Mouse (Mus musculus) layer of hippocampus, adult 2 months (tissue): ENCODE measurements around the gene Shroom1. TPM values are rescaled to one million over a fixed set of nuclear protein-coding genes. Genes with fewer than 3 reads are reported as not detected.

Experiments
- DNase-seq, 2 experiments: peaks; one replicate each; pipeline ENCODE4 v3.0.0; 2022; ENCODE audit warnings: low spot score in 2 of 2
- H3K27ac ChIP-seq: fragments of 200-600 bp; 2 replicates; pipeline ENCODE4 v1.8.1; 2022
- H3K4me3 ChIP-seq: fragments of 200-600 bp; 2 replicates; pipeline ENCODE4 v1.8.1; 2022; ENCODE audit warnings: mild to moderate bottlenecking
- CTCF ChIP-seq: fragments of 200-600 bp; conservative IDR thresholded peaks from 2 replicates; pipeline ENCODE4 v1.8.1; 2022; ENCODE audit warnings: antibody characterized with exemption, mild to moderate bottlenecking, moderate library complexity
- total RNA-seq, 2 experiments: library from RNA; stranded (reverse); gene quantifications; 2 replicates each; pipeline ENCODE4 v1.2.3; 2021

Shroom1 gene
- total RNA-seq, 2 experiments from 2014 or later: 4.8 to 5.1 TPM

DNA sequence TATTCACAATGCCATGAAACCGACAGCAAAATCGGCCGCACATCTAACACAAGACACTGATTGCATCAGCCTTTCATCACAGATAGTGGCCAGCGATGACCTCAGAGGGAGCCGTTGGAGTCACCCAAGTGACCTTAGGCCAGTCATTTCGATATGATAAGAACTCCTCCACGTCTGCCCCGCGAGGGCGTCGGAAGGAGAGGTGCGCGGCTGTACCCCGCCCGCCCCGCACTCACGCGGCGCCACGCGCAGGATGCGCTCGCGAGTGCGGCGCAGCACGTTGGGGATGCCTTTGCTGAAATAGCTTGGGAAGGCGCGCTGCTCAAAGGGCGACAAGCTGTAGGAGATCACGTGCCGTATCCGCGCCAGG, 26.7 kb upstream of the Shroom1 start:
- no peak for DNase-seq
- Histone ChIP-seq H3K4me3 (peak overlapping the region; percentile 96), H3K27ac (peak overlapping the region; percentile 94)
- TF ChIP-seq CTCF: no peak

DNA sequence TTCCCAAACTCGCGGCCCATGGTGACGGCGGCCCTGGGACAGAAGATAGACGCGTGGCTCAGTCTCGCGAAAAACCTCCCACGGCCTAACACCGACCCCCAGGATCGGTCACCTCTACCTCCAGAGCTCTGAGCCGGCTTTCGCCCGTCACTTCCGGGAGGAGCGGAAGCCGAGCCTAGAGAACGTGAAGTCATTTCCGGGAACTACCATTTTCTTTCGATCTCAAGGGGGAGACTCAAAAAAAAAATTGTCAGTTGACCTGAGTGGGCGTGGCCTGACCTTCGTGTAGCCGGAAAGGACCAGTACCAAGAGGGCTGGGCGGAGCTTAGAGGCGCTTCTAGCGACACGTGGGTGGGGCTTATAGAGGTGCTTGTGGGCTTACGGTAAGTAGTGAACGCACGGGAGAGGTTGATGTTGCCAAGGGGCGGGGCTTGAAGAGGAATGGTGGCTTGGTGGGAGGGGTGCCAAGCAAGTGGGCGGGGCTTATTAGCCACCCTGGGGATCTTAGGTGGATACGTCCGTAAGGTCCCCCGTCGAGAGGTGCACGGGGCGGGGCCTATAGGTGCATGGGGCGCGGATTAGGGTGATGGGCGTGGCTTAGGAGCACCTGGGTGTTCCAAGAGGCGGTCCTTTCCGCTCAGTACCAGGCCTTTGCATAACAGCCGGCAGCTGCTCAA, 26.2 kb upstream of the Shroom1 start, which contains the start of the genes Uqcrq and Gdf9:
TSS of gene Uqcrq (minus strand) at position 162 of the 677 bp plus-strand sequence.
TSS of gene Gdf9 (plus strand) at position 354 of the 677 bp plus-strand sequence.
- no peak for TF ChIP-seq CTCF
- Histone ChIP-seq H3K27ac (peak within 1 kb of the TSS; percentile 94), H3K4me3 (peak within 1 kb of the TSS; percentile 96)
- peak; percentile 96 to 99 for DNase-seq

DNA sequence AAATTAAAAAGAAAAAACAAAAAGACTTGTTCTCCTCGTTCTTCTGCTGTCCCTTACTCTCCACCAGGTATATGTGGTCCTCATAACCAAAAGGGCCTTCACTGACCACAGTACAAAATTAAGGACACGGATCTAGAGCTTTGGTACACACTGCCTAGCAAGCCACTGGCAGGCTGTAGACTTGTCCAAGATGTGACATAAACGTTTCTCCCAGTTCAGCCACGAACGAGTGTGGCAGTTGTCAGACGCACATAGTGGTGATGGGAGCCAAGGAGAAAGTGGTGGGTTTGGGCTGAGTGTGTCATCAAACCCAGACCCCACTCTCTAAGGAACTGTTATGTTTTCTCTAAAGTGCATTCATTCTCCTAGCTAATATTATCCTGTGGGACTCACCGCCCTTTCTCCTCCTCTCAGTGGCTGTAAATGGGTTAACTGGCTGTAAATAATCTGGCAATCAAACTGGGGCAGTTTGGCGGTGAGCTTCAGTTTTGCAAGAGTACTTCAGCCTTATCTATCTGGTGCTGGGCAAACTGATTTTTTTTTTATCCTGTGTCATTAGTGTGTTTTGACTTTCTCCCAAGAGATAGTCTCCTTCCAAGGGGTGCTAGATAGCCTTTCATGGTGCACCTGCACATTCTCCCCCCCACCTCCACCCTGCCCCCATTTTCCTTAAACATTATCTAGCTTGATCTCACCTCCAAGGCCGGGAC, 25.5 kb upstream of the Shroom1 start:
- peak overlapping the region; percentile 96 for H3K4me3 ChIP-seq
- TF ChIP-seq CTCF: no peak
- no peak for DNase-seq
- peak overlapping the region; percentile 94 for H3K27ac ChIP-seq

DNA sequence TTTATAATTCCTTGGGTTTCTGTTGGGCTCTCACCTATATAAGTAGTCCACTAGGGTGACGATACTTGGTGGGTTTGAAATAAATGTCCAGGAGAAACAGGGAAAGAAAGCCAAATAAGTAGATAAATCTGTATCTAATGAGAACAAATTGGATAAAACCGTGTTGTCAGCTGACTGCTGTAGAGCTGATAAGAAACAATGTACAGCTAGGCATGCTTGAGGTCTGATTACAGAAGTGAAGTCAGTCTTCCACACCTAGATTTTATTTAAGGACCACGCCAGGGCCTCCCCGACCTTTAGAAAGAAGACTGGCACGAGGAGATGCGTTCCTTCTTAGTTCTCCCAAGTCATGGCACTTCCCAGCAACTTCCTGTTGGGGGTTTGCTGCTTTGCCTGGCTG, 23.9 kb upstream of the Shroom1 start:
- DNase-seq: no peak
- H3K4me3 ChIP-seq: no peak overlapping the region
- TF ChIP-seq CTCF: no peak
- H3K27ac ChIP-seq: no peak overlapping the region

DNA sequence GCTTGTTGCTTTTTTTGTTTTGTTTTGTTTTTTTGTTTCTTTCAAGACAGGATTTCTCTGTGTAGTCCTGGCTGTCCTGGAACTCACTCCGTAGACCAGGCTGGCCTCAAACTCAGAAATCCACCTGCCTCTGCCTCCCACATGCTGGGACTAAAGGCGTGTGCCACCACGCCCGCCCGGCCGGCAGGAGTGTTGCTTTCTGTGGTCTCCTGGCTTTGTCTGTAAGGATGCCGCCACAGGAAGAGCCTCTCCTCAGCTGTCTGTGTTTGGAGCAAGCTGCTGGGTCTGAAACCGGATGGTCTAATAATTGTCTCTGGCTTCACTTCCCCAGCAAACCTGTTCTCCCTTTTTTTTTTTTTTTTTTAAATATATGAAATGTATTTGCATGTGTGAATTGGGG, 21.5 kb upstream of the Shroom1 start:
- no peak overlapping the region for H3K27ac ChIP-seq
- no peak overlapping the region for H3K4me3 ChIP-seq
- TF ChIP-seq CTCF: no peak
- DNase-seq: no peak

DNA sequence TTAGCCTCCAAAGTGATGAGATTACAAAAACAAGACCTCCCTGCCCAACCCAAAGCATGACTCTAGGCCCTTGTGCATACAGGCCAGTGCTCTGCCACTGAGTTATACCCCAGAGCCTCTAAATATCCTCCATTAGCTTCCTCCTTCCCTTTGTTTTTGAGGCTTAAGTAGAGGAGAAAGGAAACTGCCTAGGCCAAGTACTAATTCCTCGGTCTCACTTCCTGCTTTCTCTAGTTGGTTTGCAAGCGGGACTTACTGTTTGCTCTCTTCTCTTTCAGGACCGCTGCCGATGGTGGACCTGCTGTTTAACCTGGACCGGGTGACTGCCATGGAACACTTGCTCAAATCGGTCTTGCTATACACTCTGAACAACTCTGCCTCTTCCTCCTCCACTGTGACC, 20.7 kb upstream of the Shroom1 start:
- no peak for TF ChIP-seq CTCF
- Histone ChIP-seq H3K4me3 (no peak overlapping the region), H3K27ac (no peak overlapping the region)
- no peak for DNase-seq

DNA sequence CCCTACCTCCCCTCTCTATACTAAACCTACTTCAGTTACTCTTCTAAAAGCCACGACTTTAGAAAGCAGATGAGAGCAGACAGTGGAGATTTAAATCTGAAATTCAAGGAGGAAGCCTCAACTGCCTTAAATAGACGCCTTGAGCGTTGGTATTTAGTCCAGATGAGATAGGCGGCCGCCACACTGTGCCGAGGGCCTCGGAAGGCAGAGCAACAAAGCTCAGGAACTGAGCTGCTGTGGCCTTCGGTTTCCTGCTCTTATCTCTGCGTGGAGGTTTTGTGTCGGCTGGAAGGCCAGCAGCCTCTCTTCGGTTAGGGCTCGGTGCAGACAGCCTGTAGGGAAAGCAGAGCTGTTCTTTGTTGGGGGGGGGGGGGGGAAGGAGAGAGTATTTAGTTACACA, 15.1 kb upstream of the Shroom1 start:
- Histone ChIP-seq H3K4me3 (no peak overlapping the region), H3K27ac (no peak overlapping the region)
- TF ChIP-seq CTCF: no peak
- no peak for DNase-seq

DNA sequence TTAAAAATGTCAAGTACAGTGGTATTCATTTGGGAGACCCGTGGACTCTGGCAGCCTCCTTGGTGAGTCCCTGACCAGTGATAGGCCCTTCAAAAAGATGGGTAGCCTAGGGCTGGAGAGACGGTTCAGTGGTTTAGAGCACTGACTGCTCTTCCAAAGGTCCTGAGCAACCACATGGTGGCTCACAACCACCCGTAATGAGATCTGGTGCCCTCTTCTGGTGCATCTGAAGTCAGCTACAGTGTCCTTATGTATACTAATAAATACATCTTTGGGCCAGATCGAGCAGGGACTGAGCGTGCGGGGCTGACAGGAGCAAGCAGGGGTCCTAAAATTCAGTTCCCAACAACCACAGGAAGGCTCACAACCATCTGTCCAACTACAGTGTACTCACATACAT, 13.1 kb upstream of the Shroom1 start:
- peak; percentile 79 for TF ChIP-seq CTCF
- no peak overlapping the region for H3K27ac ChIP-seq
- peak in 1 of 2 experiments; percentile 35 for DNase-seq
- H3K4me3 ChIP-seq: no peak overlapping the region

DNA sequence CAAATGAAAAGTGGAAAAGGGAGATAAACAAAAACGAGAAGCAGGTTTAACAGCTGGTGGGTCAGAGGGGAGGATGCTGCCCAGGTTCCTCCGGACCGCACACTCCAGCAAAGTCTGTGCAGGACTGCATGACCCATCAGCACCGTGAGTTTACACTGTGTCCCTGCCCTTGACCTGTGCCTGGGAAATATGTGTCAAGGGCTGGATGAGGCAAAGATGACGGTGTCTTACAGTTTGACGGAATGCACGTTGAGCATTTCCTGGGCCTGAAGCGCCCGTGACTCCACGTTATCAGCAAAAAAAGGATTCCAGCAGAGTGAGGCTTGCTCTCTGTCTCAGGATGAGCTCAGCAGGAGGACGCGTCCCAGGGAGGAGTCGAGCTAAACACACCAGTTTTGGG, 11.4 kb upstream of the Shroom1 start:
- TF ChIP-seq CTCF: no peak
- Histone ChIP-seq H3K27ac (no peak overlapping the region), H3K4me3 (no peak overlapping the region)
- no peak for DNase-seq

DNA sequence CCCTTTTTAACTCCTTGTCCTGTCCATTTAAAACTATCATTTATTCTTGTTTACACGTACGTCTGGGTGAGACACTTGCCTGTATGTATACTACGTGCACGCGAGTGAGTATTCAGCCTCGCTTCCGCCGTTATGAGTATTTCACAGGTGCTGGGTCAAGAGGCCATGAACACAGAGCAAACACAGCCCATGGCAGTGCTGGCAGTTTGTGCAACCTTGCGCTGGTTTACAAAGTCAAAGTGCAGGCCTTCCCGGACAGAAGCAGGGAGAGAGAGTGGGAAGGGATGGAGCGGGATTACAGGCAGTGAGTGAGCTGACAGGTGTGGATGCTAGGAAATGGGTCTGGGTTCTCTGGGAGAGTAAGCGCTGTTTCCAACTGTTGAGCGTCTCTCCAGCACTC, 10.8 kb upstream of the Shroom1 start:
- no peak for DNase-seq
- TF ChIP-seq CTCF: no peak
- no peak overlapping the region for H3K27ac ChIP-seq
- H3K4me3 ChIP-seq: no peak overlapping the region

DNA sequence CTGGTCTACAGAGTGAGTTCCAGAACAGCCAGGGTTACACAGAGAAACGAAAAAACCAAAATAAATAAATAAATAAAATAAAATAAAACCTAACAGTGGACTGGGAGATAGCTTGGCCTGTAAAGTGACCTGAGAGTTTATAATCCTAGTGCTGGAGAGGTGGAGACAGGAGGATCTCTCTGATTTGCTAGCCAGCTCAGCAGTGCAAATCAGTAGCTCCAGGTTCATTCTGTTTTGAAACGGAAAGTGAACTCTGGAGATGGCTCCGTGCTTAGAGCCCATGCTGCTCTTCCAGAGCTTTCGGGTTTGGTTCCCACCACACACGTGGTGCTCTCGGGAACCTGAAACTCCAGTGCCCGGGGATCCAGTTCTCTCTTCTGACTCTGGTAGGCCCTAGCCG, 9.0 kb upstream of the Shroom1 start:
- DNase-seq: no peak
- H3K4me3 ChIP-seq: no peak overlapping the region
- no peak for TF ChIP-seq CTCF
- H3K27ac ChIP-seq: no peak overlapping the region

DNA sequence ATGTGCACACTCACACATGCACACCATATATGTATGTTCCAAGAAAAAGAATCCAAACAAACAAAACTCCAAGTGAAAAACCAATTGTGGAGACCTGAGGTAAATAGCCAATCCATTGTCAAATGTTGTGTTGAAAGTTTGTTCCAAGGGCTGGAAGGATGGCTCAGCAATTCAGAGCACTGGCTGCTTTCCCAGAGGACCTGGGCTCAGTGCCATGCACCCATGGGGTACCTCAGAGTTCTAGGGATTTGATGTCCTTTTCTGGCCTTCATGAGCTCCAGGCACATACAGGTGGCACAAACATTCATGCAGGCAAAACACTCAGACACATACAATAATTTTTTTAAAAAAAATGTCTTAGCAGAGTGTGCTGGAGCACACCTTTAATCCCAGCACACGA, 8.5 kb upstream of the Shroom1 start:
- Histone ChIP-seq H3K4me3 (no peak overlapping the region), H3K27ac (no peak overlapping the region)
- DNase-seq: no peak
- no peak for TF ChIP-seq CTCF

DNA sequence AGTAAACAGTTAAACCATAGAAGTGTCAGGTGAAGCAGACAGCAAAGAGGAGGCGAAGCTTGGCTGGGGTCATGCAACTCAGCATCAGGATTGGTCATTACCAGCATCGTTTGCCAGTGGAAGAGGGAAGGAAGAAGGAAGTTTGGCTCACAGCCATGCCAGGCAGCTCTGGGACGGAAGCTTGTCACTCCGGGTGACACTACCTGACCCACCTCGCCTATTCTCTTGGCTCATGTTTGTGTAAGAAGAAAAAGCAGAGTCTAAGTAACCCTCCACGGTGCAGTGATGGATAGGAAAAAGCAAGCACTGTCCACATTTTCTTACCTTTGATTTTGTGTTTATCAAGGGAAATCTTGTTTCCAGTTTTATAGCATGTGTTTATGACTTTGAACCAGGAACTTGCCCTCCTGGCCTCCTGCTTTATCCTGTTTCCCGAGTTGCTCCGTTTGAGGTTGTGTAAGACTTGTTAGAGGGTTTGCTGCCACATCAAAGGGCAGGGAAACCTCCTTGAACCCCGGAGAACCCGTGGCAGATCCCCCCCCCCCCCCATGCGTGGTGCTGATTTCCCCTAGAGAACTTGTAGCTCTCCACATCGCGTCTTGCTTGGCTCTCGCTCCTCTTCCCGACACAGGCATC, 6.8 kb upstream of the Shroom1 start:
- no peak for TF ChIP-seq CTCF
- H3K4me3 ChIP-seq: no peak overlapping the region
- no peak overlapping the region for H3K27ac ChIP-seq
- DNase-seq: no peak
